Mouse (Mus musculus): ENCODE results near the gene Prrg2. TPM values are rescaled to one million over a fixed set of nuclear protein-coding genes. Genes with fewer than 3 reads are reported as not detected.
"Not testable (repeated sequence)": the region's sequence is repeated elsewhere in the genome, so short reads cannot be mapped to it uniquely, and the experiment has no call there.

Prrg2 gene
- polyA plus RNA-seq, 1 experiment from 2014 or later, result 20.4 TPM

DNA sequence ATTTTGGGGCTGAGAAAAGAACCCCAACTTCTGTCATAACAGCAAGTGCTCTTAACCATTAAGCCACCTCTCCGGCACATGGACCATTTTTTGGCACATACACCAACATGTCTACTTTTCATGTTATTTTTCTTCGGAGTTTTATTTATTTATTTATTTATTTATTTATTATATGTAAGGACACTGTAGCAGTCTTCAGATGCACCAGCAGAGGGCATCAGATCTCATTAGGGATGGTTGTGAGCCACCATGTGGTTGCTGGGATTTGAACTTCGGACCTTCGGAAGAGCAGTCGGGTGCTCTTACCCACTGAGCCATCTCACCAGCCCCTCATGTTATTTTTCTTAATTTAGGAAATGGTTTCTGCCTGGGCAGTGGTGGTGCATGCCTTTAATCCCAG, 38.8 kb downstream of the Prrg2 start:
- H3K27ac ChIP-seq (ENCODE audit: low read depth); H3K4me3 ChIP-seq (ENCODE audit: low read depth, low read length); H3K4me1 ChIP-seq (ENCODE audit: insufficient read depth); ATAC-seq; H3K4me2 ChIP-seq (ENCODE audit: low read depth, low read length); H3K27me3 ChIP-seq (ENCODE audit: insufficient read depth, low read length); H3K9ac ChIP-seq (replicated peaks); H3K9me3 ChIP-seq (ENCODE audit: low read length); DNase-seq: not testable (repeated sequence)
- whole genome bisulfite sequencing (ENCODE audit: insufficient replicate concordance), result 64% methylated on average over 5 of the region's 5 CpGs
- TF ChIP-seq CTCF (IDR thresholded peaks at IDR 0.05; ENCODE audit: low read depth), result peak; percentile 48
- H3K36me3 ChIP-seq (replicated peaks; ENCODE audit: insufficient read depth, low read length), result peaks cover 11% of the 10 kb centered on the region

GRCm38 (mm10) chr7:45020225-45020624, 42.3 kb downstream of the Prrg2 start:
- Histone ChIP-seq H3K4me3 (ENCODE audit: low read depth, low read length) (no peak overlapping the region), H3K27me3 (ENCODE audit: insufficient read depth, low read length) (no peaks in the 10 kb centered on the region), H3K27ac (ENCODE audit: low read depth) (no peak overlapping the region), H3K36me3 (replicated peaks; ENCODE audit: insufficient read depth, low read length) (no peaks in the 10 kb centered on the region; the same call in 1 of the 2 replicates), H3K9ac (replicated peaks) (no peak overlapping the region), H3K4me2 (ENCODE audit: low read depth, low read length) (no peak overlapping the region), H3K9me3 (ENCODE audit: low read length) (no peaks in the 10 kb centered on the region), H3K4me1 (ENCODE audit: insufficient read depth) (peaks cover 5% of the 10 kb centered on the region)
- 78% methylated on average over 9 of the region's 9 CpGs for WGBS (ENCODE audit: insufficient replicate concordance)
- DNase-seq, result no peak
- no peak for ATAC-seq
- TF ChIP-seq EP300 (IDR thresholded peaks at IDR 0.05; ENCODE audit: low read depth), result no peak
- no peak for TF ChIP-seq CTCF (IDR thresholded peaks at IDR 0.05; ENCODE audit: low read depth)

- Histone ChIP-seq H3K27ac (ENCODE audit: low read depth) (peak overlapping the region; percentile 92; the same call in 1 of the 2 replicates), H3K9me3 (ENCODE audit: low read length) (no peaks in the 10 kb centered on the region), H3K9ac (replicated peaks) (peak overlapping the region; percentile 35; the same call in 1 of the 2 replicates), H3K4me2 (ENCODE audit: low read depth, low read length) (peak overlapping the region; percentile 99), H3K27me3 (ENCODE audit: insufficient read depth, low read length) (no peaks in the 10 kb centered on the region), H3K4me1 (ENCODE audit: insufficient read depth) (peaks cover 15% of the 10 kb centered on the region), H3K36me3 (replicated peaks; ENCODE audit: insufficient read depth, low read length) (no peaks in the 10 kb centered on the region; the same call in 1 of the 2 replicates), H3K4me3 (ENCODE audit: low read depth, low read length) (peak overlapping the region; percentile 93)
- ATAC-seq, result no peak
- 31% methylated on average over 8 of the region's 8 CpGs for WGBS (ENCODE audit: insufficient replicate concordance)
- TF ChIP-seq CTCF (IDR thresholded peaks at IDR 0.05; ENCODE audit: low read depth), result no peak
- TF ChIP-seq EP300 (IDR thresholded peaks at IDR 0.05; ENCODE audit: low read depth), result no peak
- no peak for DNase-seq
These were observed 43.4 kb downstream of the Prrg2 start for GRCm38 (mm10) chr7:45019031-45019571.

- peaks cover 13% of the 10 kb centered on the region for H3K36me3 ChIP-seq (replicated peaks; ENCODE audit: insufficient read depth, low read length)
- TF ChIP-seq CTCF (IDR thresholded peaks at IDR 0.05; ENCODE audit: low read depth), result peak; percentile 37
- peak; percentile 70 for TF ChIP-seq EP300 (IDR thresholded peaks at IDR 0.05; ENCODE audit: low read depth)
- H3K27me3 ChIP-seq (ENCODE audit: insufficient read depth, low read length), result no peaks in the 10 kb centered on the region
- ATAC-seq, result peak; percentile 86
- peak within 1 kb of the TSS; percentile 99 for H3K4me2 ChIP-seq (ENCODE audit: low read depth, low read length)
- WGBS (ENCODE audit: insufficient replicate concordance), result under 1% methylated on average over 36 of the region's 36 CpGs
- peaks cover 19% of the 10 kb centered on the region for H3K4me1 ChIP-seq (ENCODE audit: insufficient read depth)
- DNase-seq, result peak; percentile 89
- peak within 1 kb of the TSS; percentile 85 for H3K9ac ChIP-seq (replicated peaks)
- no peaks in the 10 kb centered on the region for H3K9me3 ChIP-seq (ENCODE audit: low read length)
- H3K27ac ChIP-seq (ENCODE audit: low read depth), result peak within 1 kb of the TSS; percentile 98
- peak within 1 kb of the TSS; percentile 93 for H3K4me3 ChIP-seq (ENCODE audit: low read depth, low read length)
These were observed 45.0 kb downstream of the Prrg2 start, which contains the start of gene Rras for GRCm38 (mm10) chr7:45017242-45018061. Gene Rras, plus strand, starts transcription at chr7:45017961.

- 2% methylated on average over 4 of the region's 4 CpGs for WGBS (ENCODE audit: insufficient replicate concordance)
- H3K4me2 ChIP-seq (ENCODE audit: low read depth, low read length), result peak overlapping the region; percentile 99
- no peaks in the 10 kb centered on the region for H3K27me3 ChIP-seq (ENCODE audit: insufficient read depth, low read length)
- peak overlapping the region; percentile 98 for H3K27ac ChIP-seq (ENCODE audit: low read depth)
- TF ChIP-seq EP300 (IDR thresholded peaks at IDR 0.05; ENCODE audit: low read depth) (no peak), CTCF (IDR thresholded peaks at IDR 0.05; ENCODE audit: low read depth) (no peak)
- H3K36me3 ChIP-seq (replicated peaks; ENCODE audit: insufficient read depth, low read length), result peaks cover 20% of the 10 kb centered on the region
- peaks cover 19% of the 10 kb centered on the region for H3K4me1 ChIP-seq (ENCODE audit: insufficient read depth)
- H3K9me3 ChIP-seq (ENCODE audit: low read length), result no peaks in the 10 kb centered on the region
- ATAC-seq (no peak), DNase-seq (no peak)
- peak overlapping the region; percentile 85 for H3K9ac ChIP-seq (replicated peaks)
- peak overlapping the region; percentile 93 for H3K4me3 ChIP-seq (ENCODE audit: low read depth, low read length)
These were observed 45.7 kb downstream of the Prrg2 start for GRCm38 (mm10) chr7:45016761-45017160.

DNA sequence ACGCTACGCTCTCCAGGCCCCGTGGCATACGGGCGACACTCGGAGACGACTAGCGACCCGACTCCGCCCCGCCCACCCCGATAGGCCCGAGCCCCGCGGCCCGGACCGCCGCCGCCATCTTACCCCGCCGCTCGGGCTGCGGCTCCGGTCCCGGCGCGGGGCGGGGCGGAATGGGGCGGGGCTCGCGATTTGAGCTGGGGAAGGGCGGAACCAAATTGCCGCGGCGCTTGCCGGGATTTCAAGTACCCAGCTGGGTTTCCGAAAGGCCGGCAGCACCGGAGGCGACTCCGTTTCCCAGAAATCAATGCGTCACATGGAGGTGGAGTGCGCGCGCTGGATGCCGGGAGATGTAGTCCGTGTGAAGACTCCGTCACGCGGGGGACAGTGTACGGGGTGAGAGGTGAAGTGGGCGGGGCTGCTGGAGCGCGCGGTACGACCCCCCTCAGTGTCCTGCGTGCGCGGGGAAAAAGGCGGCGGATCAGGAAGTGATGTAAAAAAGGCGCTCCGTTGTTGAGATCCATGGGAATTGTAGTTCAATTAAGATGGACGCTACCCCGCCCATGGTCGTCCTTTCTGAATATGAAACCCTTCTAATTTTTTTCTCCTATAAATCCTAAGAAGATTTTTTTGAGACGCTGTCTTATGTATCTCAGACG, 46.4 kb downstream of the Prrg2 start, which contains the start of gene Scaf1:
TSS of gene Scaf1 (minus strand) at position 407 of the 656 bp plus-strand sequence.
- Histone ChIP-seq H3K36me3 (replicated peaks; ENCODE audit: insufficient read depth, low read length) (peaks cover 26% of the 10 kb centered on the region), H3K27ac (ENCODE audit: low read depth) (peak within 1 kb of the TSS; percentile 98), H3K9me3 (ENCODE audit: low read length) (no peaks in the 10 kb centered on the region), H3K9ac (replicated peaks) (peak within 1 kb of the TSS; percentile 96), H3K4me2 (ENCODE audit: low read depth, low read length) (peak within 1 kb of the TSS; percentile 99), H3K4me1 (ENCODE audit: insufficient read depth) (peaks cover 19% of the 10 kb centered on the region), H3K27me3 (ENCODE audit: insufficient read depth, low read length) (no peaks in the 10 kb centered on the region), H3K4me3 (ENCODE audit: low read depth, low read length) (peak within 1 kb of the TSS; percentile 93)
- ATAC-seq (peak; percentile 80), DNase-seq (peak; percentile 99)
- under 1% methylated on average over 68 of the region's 69 CpGs for WGBS (ENCODE audit: insufficient replicate concordance)
- TF ChIP-seq CTCF (IDR thresholded peaks at IDR 0.05; ENCODE audit: low read depth) (no peak), EP300 (IDR thresholded peaks at IDR 0.05; ENCODE audit: low read depth) (peak; percentile 59; the same call in 1 of the 2 replicates)

Data from liver, postnatal 0 days (tissue).